Mouse (Mus musculus) thymus, postnatal 4 days (tissue): ENCODE measurements at regions not wholly inside any gene's neighbourhood (a gene's known extent, or its start where the extent isn't known, plus 50 kb on each side); places are given as distances from the start of the nearest gene placed in this dataset.

Source experiments
- DNase-seq: peaks from one replicate; pipeline ENCODE4 v3.0.0; 2021

- no peak for DNase-seq
These were observed 444.9 kb upstream of the Mon1b start for GRCm38 (mm10) chr8:113190537-113190936.

GRCm38 (mm10) chr8:113191537-113191936, 443.9 kb upstream of the Mon1b start:
- DNase-seq: no peak
